23 mouse cellular contexts compared by ENCODE assay signal in genomic region chr15:59833232-59833631, GRCm38 (mm10).
DNase-seq lines count a peak whose midpoint lies in the region; ATAC-seq and TF ChIP-seq lines count a peak whose summit lies in the region.
"Had no signal": no experiment of that assay in that cellular context is flagged by ENCODE, and none has a peak within 500 bp of the region (broad histone marks: within the 10 kb centered on the region; RNA-seq: fewer than 3 reads in every experiment).

No protein-coding gene starts in this region.

- no peaks in the 10 kb centered on the region for H3K79me2 ChIP-seq in liver, adult 2 months (ENCODE audit: control insufficient read depth, insufficient read depth, low read length)
- no peaks in the 10 kb centered on the region for H3K79me2 ChIP-seq in C2C12 (ENCODE audit: control insufficient read depth, insufficient read depth)
- H3K79me2 ChIP-seq in myocyte (ENCODE audit: control insufficient read depth, insufficient read depth), result no peaks in the 10 kb centered on the region
- no peaks in the 10 kb centered on the region for H3K79me2 ChIP-seq in heart, adult 2 months (replicated peaks; ENCODE audit: control insufficient read depth, insufficient read depth, low read length)

- no peak for TF ChIP-seq POLR2A in liver, adult 2 months (IDR thresholded peaks at IDR 0.05; ENCODE audit: extremely low read depth, insufficient read depth, low read length)
- TF ChIP-seq POLR2A in myocyte (IDR thresholded peaks at IDR 0.05; ENCODE audit: insufficient read length, low read depth), result no peak
- no peak for TF ChIP-seq POLR2A in heart, adult 2 months (IDR thresholded peaks at IDR 0.05; ENCODE audit: insufficient read depth, low read depth, low read length)

- H3K4me2 ChIP-seq in liver, embryonic 12.5 days, result no peak overlapping the region
- no peak overlapping the region for H3K4me2 ChIP-seq in myocyte (ENCODE audit: low read depth)

- no peak overlapping the region for H3ac ChIP-seq in C2C12 (ENCODE audit: control insufficient read depth, insufficient read length, low read depth)
- no peak overlapping the region for H3ac ChIP-seq in myocyte (ENCODE audit: control insufficient read depth, insufficient read length)

- intact Hi-C loops in heart, adult 2 months (cut with DNase I), result no loop called here

- H3K4me1 ChIP-seq in liver, adult 2 months (ENCODE audit: control insufficient read depth, insufficient read depth, low read length), result 0 out of 2 replicates have a peak, but pooled peaks cover 1% of the 10 kb centered on the region
- H3K4me1 ChIP-seq in liver, embryonic 12.5 days, result no peaks in the 10 kb centered on the region
- H3K4me1 ChIP-seq in heart, adult 2 months (ENCODE audit: control insufficient read depth, insufficient read depth, low read length), result no peaks in the 10 kb centered on the region; the same call in 1 of the 2 replicates

- H3K27me3 ChIP-seq in liver, adult 2 months (ENCODE audit: control insufficient read depth, insufficient read depth, low read length), result no peaks in the 10 kb centered on the region
- no peaks in the 10 kb centered on the region for H3K27me3 ChIP-seq in liver, embryonic 12.5 days (replicated peaks)
- H3K27me3 ChIP-seq in C2C12 (ENCODE audit: control insufficient read depth, insufficient read depth, insufficient read length) (no peaks in the 10 kb centered on the region), myocyte (ENCODE audit: control insufficient read depth, insufficient read depth, insufficient read length) (no peaks in the 10 kb centered on the region)
- H3K27me3 ChIP-seq in heart, adult 2 months (ENCODE audit: control insufficient read depth, insufficient read depth, low read length), result no peaks in the 10 kb centered on the region
- H3K27me3 ChIP-seq: CH12.LX, Patski had no signal

- no peaks in the 10 kb centered on the region for H3K79me3 ChIP-seq in C2C12 (ENCODE audit: low read depth)

- no peak overlapping the region for H3K4me3 ChIP-seq in liver, adult 2 months (ENCODE audit: insufficient read depth, low read depth, low read length)
- H3K4me3 ChIP-seq in liver, embryonic 12.5 days, result no peak overlapping the region
- H3K4me3 ChIP-seq in C2C12 (ENCODE audit: insufficient read depth, poor library complexity, severe bottlenecking), result no peak overlapping the region
- no peak overlapping the region for H3K4me3 ChIP-seq in myocyte
- no peak overlapping the region for H3K4me3 ChIP-seq in heart, adult 2 months

- no peak overlapping the region for H3K27ac ChIP-seq in liver, adult 2 months (replicated peaks; ENCODE audit: insufficient read depth, low read depth, low read length)
- H3K27ac ChIP-seq in liver, embryonic 12.5 days, result no peak overlapping the region
- no peak overlapping the region for H3K27ac ChIP-seq in heart, adult 2 months

- no peaks in the 10 kb centered on the region for H3K9me3 ChIP-seq in liver, embryonic 12.5 days (replicated peaks)
- H3K9me3 ChIP-seq: G1E had no signal

- no peak for TF ChIP-seq EP300 in heart, adult 2 months (IDR thresholded peaks at IDR 0.05; ENCODE audit: insufficient read depth, low read depth, low read length)

- H3K36me3 ChIP-seq in liver, adult 2 months (ENCODE audit: control insufficient read depth, insufficient read depth, low read length), result no peaks in the 10 kb centered on the region
- H3K36me3 ChIP-seq in liver, embryonic 12.5 days, result no peaks in the 10 kb centered on the region
- H3K36me3 ChIP-seq in C2C12 (ENCODE audit: control insufficient read depth, insufficient read depth), result no peaks in the 10 kb centered on the region
- H3K36me3 ChIP-seq in myocyte (ENCODE audit: control insufficient read depth, insufficient read depth), result no peaks in the 10 kb centered on the region
- no peaks in the 10 kb centered on the region for H3K36me3 ChIP-seq in heart, adult 2 months (ENCODE audit: control insufficient read depth, insufficient read depth, low read length)
- H3K36me3 ChIP-seq: G1E had no signal

- TF ChIP-seq CTCF in liver, adult 2 months (IDR thresholded peaks at IDR 0.05; ENCODE audit: low read depth, low read length), result no peak
- no peak for TF ChIP-seq CTCF in C2C12 (IDR thresholded peaks at IDR 0.05; ENCODE audit: control insufficient read depth, insufficient read depth, insufficient read length)
- no peak for TF ChIP-seq CTCF in heart, adult 2 months (IDR thresholded peaks at IDR 0.05)

- no peak for ATAC-seq in liver, embryonic 12.5 days
- ATAC-seq: activated CD4-positive, CD25-positive, alpha-beta regulatory T cell, adult 4 months; CD4-positive, CD25-positive, alpha-beta regulatory T cell, adult 4 months; Patski had no signal

- no peak overlapping the region for H3K9ac ChIP-seq in liver, adult 2 months (ENCODE audit: low read depth, low read length)
- no peak overlapping the region for H3K9ac ChIP-seq in liver, embryonic 12.5 days
- no peak overlapping the region for H3K9ac ChIP-seq in heart, adult 2 months (ENCODE audit: low read depth, low read length)

- DNase-seq in liver, adult 2 months (ENCODE audit: extremely low read depth, low read depth, low spot score), result peak; percentile 28
- DNase-seq in MN1 (ENCODE audit: low spot score), result no peak
- DNase-seq in heart, adult 2 months, result no peak
- DNase-seq: adrenal gland, adult 2 months; adrenal gland, adult 8-10 months; adrenal gland, postnatal 10 days; adrenal gland, postnatal 14 days; adrenal gland, postnatal 25 days; adrenal gland, postnatal 36 days; B cell, adult 2 months; cerebellum, adult 11 months; cerebellum, adult 11-12 months; cerebellum, adult 18-20 months; cerebellum, adult 2 months; cerebellum, adult 8-10 months had no signal

- 57% methylated on average over 3 of the region's 3 CpGs for WGBS in liver, adult 2 months
- 63% methylated on average over 3 of the region's 3 CpGs for WGBS in liver, embryonic 12.5 days (ENCODE audit: insufficient replicate concordance)
- WGBS in heart, adult 2 months, result 79% methylated on average over 3 of the region's 3 CpGs

TF ChIP-seq in C2C12, 6 proteins besides CTCF, POLR2A, EP300 and RAD21:
- no peak for TF ChIP-seq MYOG (IDR thresholded peaks at IDR 0.05; ENCODE audit: control insufficient read depth, extremely low read depth, insufficient read length)
- TF ChIP-seq FOSL1 (IDR thresholded peaks at IDR 0.05; ENCODE audit: insufficient read depth, low read length, poor library complexity, severe bottlenecking), result no peak
- TF ChIP-seq CEBPB (IDR thresholded peaks at IDR 0.05; ENCODE audit: low read depth), result peak; percentile 76

TF ChIP-seq in myocyte, 11 proteins besides CTCF, POLR2A, EP300 and RAD21:
- TF ChIP-seq CEBPB (IDR thresholded peaks at IDR 0.05; ENCODE audit: insufficient read depth, poor library complexity, severe bottlenecking) (peak; percentile 69), SRF (IDR thresholded peaks at IDR 0.05; ENCODE audit: control insufficient read depth, insufficient read length, low read depth) (no peak)
TF ChIP-seq in myocyte: peak in this region for 1.
